Mouse (Mus musculus) neutrophil, adult 5-6 weeks (primary cell): Measurements from ENCODE around the gene Rassf5. TPM values are rescaled to one million over a fixed set of nuclear protein-coding genes. Genes with fewer than 3 reads are reported as not detected.
A peak's percentile ranks its signal among the peaks of the same experiment; 100 is the strongest.

Experiments
- ATAC-seq: fragments of 151-379, 151-347 bp; 2 replicates; pipeline ENCODE4 v1.8.0; 2017; ENCODE audit warnings: mild to moderate bottlenecking, moderate TSS enrichment; ENCODE audit not compliant: insufficient number of reproducible peaks, poor library complexity, low FRiP score, severe bottlenecking; ENCODE audit errors: extremely low read depth
- total RNA-seq: library from RNA; stranded (forward); fragments of 200-1000 nt; gene quantifications from 2 replicates; pipeline ENCODE4 v1.2.3, GENCODE M21; 2017

Rassf5 gene
- total RNA-seq, 1 experiment from 2014 or later = 204 TPM

DNA sequence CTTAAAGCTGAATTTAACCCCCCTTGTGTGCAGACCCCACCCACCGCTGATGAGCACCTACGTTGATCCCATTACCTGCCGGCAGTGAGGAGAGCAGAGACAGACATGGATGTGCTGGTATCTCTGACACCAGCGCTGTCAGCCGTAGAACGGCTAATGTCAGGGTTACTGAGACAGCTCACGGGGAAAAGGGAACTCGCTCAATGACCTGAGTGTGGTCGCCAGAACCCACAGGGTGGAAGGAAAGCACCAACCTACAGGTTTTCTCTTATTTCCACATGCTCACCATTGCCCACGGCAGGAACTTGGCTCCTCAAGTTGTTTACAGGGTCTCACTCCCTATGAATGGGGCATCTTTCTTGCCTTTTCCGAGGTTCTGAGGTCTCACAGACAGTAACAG lies 26.1 kb downstream of the Rassf5 start:
- ATAC-seq = peak; percentile 39; the same call in 1 of the 2 replicates

GRCm38 (mm10) chr1:131213361-131213760 lies 31.7 kb downstream of the Rassf5 start:
- no peak for ATAC-seq

- ATAC-seq = no peak
Observed at GRCm38 (mm10) chr1:131212956-131213355, 32.1 kb downstream of the Rassf5 start.

GRCm38 (mm10) chr1:131211655-131212054 lies 33.4 kb downstream of the Rassf5 start:
- ATAC-seq = no peak

GRCm38 (mm10) chr1:131209971-131210426 lies 35.1 kb downstream of the Rassf5 start:
- ATAC-seq = no peak

- ATAC-seq = no peak
Observed at GRCm38 (mm10) chr1:131208800-131209199, 36.3 kb downstream of the Rassf5 start.

- ATAC-seq = no peak
Observed at GRCm38 (mm10) chr1:131208081-131208480, 37.0 kb downstream of the Rassf5 start.

GRCm38 (mm10) chr1:131207531-131207930 lies 37.5 kb downstream of the Rassf5 start:
- ATAC-seq = peak; percentile 64; the same call in 1 of the 2 replicates

- no peak for ATAC-seq
Observed at GRCm38 (mm10) chr1:131206342-131206741, 38.7 kb downstream of the Rassf5 start.

GRCm38 (mm10) chr1:131204461-131204860 lies 40.6 kb downstream of the Rassf5 start:
- no peak for ATAC-seq

GRCm38 (mm10) chr1:131201391-131201790 lies 43.7 kb downstream of the Rassf5 start:
- ATAC-seq = no peak

DNA sequence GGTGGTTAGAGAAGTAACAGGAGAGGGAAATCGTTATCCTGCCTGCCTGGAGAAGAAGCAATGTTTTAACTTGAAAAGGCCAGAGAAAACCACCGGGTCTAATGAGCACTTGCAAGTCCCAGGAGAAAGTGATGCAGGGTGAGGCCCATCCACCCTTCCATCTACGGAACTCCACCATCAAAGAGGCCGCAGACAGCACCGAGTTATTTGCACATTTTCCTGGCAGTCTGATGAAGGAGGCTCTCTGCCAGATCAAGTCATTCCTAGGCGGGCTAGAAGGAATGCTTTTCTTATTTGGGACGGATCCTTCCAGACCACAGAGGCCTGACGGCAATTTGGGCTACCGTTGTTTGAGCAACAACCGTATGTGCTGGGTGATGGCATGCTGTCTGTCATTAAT lies 44.5 kb downstream of the Rassf5 start:
- ATAC-seq = no peak

DNA sequence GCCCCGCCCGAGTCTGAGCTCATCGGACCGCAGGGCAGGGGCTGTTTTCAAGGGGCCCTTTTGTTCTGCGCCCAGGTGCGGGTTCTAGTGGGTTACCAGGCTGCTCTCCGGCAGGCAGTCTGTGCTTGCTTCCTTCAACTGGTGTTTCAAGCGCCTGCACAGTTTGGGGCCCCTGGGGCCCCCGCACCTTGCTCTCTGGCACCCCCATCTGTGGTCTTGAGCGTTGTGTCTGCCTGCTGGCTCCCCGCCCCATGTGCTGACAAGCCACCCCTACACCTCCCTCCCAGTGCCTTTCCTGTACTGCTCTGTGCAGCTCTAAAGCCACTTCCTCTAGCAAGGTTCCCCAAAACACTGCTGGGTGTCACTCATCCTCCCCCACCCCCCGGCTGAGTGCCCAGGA lies 45.1 kb downstream of the Rassf5 start:
- ATAC-seq = peak; percentile 95

- peak; percentile 32 for ATAC-seq
Observed at GRCm38 (mm10) chr1:131199118-131199821, 45.8 kb downstream of the Rassf5 start.

DNA sequence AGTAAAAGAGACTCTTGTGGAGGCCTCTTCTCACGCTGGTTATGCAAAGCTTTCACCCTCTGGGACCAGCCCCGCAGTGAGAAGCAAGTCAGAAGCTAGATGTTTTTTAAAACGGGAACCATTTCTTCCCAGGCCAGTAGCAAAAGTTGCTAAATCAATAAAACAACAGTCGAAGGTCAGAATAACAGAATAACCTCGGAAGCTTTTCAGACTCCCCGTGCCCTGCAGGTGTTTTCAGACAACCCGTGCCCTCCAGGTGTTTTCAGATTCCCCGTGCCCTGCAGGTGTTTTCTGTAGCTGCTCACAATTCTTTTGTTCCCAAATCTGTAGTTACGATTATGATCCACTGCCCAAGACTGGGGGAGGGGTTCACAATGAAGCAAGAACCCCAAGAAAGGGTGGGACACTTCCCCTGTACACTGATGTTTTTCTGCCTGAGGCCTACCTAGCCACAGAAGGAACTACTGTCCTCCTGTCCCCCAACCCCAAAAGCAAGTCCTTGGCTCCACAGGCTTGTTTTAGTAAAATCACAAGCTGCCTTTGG lies 46.6 kb downstream of the Rassf5 start:
- ATAC-seq = no peak

DNA sequence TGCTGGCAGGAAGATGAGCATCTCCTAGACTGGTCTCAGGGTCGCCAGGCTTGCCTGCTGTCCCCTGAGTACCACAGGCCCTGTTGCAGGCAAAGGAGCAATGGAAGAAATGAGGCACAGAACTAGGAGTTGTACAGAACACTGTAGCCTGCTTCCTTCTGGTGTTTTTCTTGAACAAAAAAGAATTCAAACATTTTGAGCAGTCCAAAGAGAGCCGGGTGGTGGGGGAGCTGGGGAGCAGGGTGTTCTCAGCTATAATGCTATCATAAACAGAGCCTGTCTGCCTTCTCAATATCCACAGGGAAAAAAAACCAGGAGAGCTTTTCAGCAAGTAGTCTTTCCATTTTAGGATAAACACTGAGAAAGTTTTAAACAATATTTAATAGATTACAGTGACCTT lies 49.0 kb downstream of the Rassf5 start:
- no peak for ATAC-seq

DNA sequence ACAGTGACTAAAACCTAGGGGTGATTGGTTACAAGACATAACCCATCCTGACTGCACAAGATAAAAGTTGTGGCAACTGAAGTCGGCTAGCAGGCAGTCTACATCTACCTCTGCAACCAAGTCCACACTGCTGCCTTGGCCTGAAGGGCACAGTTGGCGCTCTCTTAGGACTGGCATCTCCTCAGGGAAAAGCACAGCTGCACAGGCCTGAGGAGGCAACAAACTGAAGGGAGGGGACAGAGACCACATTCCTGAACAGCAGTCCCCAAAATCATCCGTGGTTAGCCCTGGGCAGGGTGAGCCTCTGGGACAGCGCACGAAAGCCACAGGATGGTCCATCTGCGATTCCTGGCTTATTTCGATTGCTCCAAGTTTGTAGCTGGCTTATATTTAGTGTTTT lies 49.4 kb downstream of the Rassf5 start:
- ATAC-seq = no peak

DNA sequence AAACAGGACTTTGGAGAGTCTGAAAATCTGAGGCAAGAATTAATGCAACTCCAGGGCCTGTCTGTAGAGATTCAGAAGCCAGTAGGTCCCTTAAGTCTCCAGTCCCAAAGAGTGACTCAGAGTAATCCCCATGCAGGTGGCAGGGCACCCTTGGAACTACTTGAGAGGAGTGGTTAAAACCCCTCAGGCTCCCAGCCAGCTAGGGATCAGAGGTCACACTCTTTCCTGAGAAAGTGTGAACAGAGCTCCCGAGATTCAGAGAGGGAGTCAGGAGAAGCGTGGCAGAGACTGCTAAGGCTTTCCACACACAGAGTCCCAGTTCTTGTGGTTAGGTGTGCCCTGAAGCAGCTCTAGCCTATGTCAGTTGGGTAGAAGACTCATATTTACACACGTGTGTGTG lies 51.3 kb downstream of the Rassf5 start:
- ATAC-seq = no peak

DNA sequence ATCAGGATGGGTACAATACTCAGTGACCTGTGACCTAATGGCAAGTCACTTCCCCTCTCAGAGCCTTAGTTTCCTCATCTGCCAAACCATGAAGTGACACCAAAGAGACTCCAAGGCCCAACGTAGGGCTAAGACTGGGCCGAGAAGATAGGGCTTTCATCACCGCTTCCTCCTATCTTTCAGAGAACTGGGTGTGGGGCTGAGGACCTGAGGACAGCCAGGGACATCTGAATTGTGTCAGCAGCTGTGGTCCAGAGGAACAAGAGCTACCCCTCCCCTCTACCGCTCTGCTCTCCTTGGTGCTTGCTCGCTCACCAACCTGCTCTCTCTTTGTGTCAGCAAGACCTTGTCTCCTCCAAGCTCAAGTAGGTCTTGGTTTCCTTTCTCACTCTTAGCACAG lies 56.4 kb downstream of the Rassf5 start:
- peak; percentile 76 for ATAC-seq

DNA sequence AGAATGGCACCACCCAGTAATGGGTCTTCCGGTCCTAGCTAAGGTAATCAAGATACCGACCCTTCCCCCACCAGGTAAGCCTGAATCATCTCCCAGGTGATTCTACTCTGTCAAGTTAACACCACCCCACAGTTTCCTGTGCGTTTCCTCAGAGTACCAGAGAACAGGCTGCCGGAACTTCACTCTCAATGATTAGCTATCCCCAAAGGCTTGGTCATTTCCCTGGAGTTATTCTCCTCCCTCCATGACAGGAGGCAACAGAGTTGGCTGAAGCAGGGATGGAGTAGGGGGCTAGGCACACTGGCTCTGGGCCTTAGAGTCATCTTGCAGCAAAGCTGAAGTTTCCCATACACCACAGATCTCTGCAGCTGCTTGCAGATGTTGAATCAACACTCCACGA lies 57.2 kb downstream of the Rassf5 start:
- no peak for ATAC-seq

- no peak for ATAC-seq
Observed at GRCm38 (mm10) chr1:131186995-131187394, 58.1 kb downstream of the Rassf5 start.
